Mouse (Mus musculus): ENCODE data around the gene Myo16.

Myo16 gene

GRCm38 (mm10) chr8:10472371-10472770, 318.7 kb downstream of the Myo16 start:
- DNase-seq (ENCODE audit: low spot score in 2 of 2) = no peak

DNA sequence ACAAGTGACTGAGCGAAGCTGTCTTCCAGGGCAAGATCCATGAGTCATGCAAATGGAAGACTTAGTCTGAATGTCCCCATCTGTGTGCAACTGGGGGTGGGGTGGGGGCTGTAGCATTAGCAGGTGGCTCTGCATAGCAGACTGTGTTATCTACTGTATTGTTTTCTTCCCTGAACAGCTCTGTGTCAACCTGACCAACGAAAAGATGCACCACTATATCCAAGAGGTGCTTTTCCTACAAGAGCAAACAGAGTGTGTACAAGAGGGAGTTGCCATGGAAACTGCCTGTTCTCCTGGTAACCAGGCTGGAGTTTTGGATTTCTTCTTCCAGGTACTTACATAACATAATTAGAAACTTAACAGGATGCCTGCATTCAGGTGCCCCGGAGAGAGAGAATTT, 320.7 kb downstream of the Myo16 start:
- no peak for DNase-seq (ENCODE audit: low spot score in 2 of 2)

DNA sequence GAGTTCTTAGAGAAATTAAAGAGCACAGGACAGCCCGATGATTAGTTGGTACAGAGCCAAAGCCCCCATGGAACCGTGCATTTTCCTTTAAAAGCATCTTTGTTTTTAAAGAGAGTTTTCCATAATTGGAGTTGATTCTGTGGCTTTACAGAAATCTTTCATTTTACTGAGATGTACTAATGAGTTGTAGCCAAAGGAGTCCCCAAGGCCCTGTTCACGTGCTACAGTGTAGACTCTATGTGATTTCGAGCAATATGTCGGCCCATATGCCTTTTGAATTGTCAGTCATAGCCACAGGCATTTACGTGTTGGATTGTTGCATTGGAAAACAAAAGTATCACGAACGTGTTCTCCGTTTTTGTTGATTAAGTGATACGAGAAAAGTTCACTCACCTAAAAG, 325.3 kb downstream of the Myo16 start:
- DNase-seq (ENCODE audit: low spot score in 2 of 2) = no peak

GRCm38 (mm10) chr8:10480850-10481249, 327.1 kb downstream of the Myo16 start:
- no peak for DNase-seq (ENCODE audit: low spot score in 2 of 2)

GRCm38 (mm10) chr8:10482064-10482463, 328.4 kb downstream of the Myo16 start:
- no peak for DNase-seq (ENCODE audit: low spot score in 2 of 2)

DNA sequence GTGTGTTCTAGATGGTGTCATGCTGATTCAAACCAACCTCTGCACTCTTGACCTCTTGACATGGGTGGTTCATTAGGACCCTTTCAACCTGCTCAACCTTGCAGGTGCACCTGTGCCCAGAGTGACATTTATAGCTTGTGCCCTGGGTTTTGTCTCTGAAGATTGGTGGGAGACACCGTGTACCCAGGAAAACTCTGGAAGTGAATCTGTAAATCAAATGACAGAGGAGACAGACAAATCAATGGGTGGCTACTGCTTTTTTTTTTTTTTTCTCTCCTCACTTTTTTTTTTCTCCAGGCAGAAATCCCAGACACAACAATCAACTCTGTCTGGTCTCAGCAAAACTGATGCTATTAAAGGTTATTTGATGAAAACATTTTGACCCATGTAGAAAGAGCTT, 329.2 kb downstream of the Myo16 start:
- DNase-seq (ENCODE audit: low spot score in 2 of 2) = no peak

DNA sequence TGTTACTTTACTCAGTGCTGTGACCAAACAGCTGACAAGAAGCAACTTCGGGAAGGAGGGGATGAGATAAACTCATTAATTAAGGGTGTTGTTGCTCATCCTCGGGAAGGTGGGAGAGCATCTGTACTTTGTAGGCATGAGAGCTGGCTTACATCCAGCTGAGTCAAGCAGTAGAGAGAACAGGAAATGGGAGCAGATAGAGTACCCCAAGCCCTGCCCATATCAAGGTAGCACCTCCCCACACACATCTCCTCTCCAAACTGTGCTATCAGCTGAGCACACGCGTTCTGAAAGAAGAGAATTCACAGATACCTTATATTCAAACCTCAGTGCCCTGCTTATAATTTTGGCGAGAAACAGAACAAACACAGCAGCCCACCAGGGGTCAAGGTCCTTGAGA, 330.1 kb downstream of the Myo16 start:
- no peak for DNase-seq (ENCODE audit: low spot score in 2 of 2)

DNA sequence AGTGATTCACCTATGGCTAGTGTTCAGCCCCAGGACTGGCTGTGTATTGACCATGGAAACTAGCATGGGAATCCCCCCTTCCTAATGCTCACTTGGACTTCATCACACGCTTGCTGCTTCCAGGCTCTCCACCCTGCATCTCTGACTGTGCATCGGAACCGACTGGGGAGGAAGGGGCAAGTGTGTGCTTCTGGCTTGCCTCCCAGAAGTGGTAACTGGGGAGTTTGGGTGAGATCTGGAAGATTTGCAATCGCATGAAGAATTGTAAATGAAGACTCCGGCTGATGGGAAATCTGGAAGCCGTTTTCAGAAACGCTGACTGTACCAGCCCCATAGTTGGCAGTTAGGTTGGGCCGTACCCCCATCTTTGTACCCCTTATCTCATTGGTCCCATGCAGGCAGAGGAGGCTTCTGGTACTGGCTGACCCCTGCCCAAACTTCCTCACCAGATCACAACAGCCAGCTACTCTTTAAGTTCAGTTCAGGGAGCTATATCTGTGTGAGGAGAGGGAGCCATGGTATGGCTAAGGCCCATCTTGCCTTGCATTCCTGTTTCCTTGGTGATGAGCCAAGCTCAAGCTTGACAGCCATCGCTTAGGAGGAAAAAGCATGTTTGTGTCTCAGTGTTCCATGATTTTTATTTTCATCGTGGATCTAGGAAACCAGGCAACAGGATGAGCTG, 336.2 kb downstream of the Myo16 start:
- DNase-seq (ENCODE audit: low spot score in 2 of 2) = no peak

- no peak for DNase-seq (ENCODE audit: low spot score in 2 of 2)
Observed at GRCm38 (mm10) chr8:10490420-10490784, 336.7 kb downstream of the Myo16 start.

DNA sequence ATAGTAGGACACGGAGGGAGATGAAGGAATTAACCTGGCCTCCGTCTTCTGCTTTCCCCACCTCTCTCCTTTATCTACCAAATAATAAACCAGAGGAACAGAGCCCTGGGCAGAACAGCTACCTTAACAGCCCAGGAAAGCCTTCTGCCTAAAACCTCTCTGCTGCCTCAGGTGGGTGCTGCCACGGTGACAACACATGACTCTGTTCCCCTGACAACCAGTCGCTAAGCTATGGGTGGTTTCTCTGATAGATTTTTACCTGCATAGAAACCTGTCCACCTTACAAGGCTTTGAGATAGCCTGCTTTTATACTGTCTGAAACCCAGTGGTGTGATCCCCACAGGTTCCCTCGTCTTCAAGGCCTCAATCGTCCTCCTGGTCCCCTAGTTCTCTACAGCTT, 337.2 kb downstream of the Myo16 start:
- no peak for DNase-seq (ENCODE audit: low spot score in 2 of 2)

DNA sequence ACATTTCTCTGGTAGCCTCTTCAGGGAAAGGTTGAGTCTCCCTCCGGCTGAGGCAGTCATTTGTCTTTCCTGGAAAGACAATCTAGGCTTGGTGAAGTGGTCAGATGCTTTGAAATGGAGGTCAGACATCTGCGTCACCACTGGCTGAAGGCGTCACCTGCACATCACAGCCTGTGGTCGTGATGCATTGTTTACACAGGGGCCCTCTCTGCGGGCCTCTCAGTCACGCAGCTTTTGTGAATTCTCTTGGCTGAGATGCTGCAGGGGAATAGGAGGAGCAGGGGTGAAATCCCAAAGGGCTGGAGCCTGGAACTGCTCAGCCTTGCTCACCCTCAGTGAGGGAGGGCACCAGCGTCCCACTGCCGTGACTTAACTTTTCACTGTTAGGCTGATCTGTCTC, 346.1 kb downstream of the Myo16 start:
- no peak for DNase-seq (ENCODE audit: low spot score in 2 of 2)

- DNase-seq (ENCODE audit: low spot score in 2 of 2) = no peak
Observed at GRCm38 (mm10) chr8:10500465-10500864, 346.8 kb downstream of the Myo16 start.

- DNase-seq (ENCODE audit: low spot score in 2 of 2) = no peak
Observed at GRCm38 (mm10) chr8:10501750-10502149, 348.0 kb downstream of the Myo16 start.

- DNase-seq (ENCODE audit: low spot score in 2 of 2) = no peak
Observed at GRCm38 (mm10) chr8:10512105-10512504, 358.4 kb downstream of the Myo16 start.

- DNase-seq (ENCODE audit: low spot score in 2 of 2) = no peak
Observed at GRCm38 (mm10) chr8:10517381-10517780, 363.7 kb downstream of the Myo16 start.

GRCm38 (mm10) chr8:10519276-10519675, 365.6 kb downstream of the Myo16 start:
- no peak for DNase-seq (ENCODE audit: low spot score in 2 of 2)

GRCm38 (mm10) chr8:10521463-10521862, 367.8 kb downstream of the Myo16 start:
- DNase-seq (ENCODE audit: low spot score in 2 of 2) = no peak

- DNase-seq (ENCODE audit: low spot score in 2 of 2) = no peak
Observed at GRCm38 (mm10) chr8:10525686-10526085, 372.0 kb downstream of the Myo16 start.

DNA sequence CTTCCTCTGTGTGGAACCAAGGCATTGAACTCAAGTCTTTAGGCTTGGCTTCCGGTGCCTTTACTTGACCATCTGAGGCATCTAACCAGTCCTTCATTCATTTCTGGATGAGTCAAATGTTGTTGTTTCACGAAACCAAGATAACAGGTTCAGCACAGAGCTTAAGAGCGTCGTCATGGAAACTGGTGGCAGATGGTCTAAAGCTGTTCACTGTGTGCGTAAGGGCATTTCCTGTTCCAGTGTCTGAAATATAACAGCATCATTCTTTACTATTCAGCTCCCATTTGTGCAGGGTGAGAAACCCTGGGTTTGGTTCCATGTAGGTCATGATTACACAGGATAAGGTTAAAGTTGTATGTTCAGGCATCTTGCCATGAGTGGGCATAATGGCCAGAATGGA, 372.9 kb downstream of the Myo16 start:
- DNase-seq (ENCODE audit: low spot score in 2 of 2) = no peak

DNA sequence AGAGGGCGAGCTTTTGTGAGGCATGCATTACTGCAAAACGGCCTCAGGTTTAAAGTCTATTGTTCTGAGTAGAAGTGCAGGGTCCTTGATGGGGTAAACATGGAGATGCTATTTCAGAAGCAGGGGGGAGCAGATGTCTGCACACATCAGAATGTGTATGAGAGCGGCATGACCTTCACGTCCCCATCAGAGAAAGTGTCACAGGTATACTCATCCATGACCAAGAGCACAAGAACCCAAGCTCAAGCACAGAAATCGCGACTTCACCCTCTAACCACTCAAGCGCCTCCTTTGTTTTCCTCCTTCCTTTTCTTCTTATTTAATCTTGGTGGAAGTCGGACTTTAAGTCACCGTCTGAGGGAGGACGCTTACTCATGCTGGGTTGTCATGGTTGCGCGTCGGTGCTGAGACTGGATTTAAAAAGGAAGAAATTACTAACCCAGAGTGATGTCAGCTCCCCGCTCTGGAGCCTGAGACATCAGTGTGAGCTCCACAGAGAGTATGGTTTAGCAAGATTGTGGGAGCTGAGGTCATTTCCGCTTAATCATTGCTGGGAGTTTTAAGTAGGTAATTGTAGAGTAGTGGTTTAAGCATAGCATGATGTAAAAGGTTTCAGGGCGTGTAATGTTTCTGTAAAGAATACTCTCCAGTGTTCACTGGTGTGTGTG, 381.0 kb downstream of the Myo16 start:
- peak; percentile 40 to 46 for DNase-seq (ENCODE audit: low spot score in 2 of 2)

- no peak for DNase-seq (ENCODE audit: low spot score in 2 of 2)
Observed at GRCm38 (mm10) chr8:10538319-10538718, 384.6 kb downstream of the Myo16 start.

DNA sequence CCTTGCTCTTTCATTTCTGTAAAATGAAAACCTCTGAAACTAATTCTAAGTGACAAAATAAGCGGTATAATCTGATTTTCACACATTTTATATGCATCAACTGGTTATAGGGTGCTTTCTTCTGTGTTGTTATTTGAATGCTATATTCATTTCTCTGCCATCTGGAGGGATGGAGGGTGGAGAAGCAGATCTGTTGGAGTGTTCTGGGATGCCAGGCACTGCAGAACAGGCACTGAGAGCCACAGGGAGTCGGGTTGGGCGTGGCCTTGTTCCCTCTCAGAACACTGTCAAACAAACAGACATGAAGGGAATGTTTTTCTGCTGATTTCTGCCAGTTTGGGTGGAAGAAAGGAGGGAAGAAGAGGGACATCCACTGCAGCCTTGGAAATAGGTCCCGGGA, 386.0 kb downstream of the Myo16 start:
- no peak for DNase-seq (ENCODE audit: low spot score in 2 of 2)

- no peak for DNase-seq (ENCODE audit: low spot score in 2 of 2)
Observed at GRCm38 (mm10) chr8:10545890-10546289, 392.2 kb downstream of the Myo16 start.

- DNase-seq (ENCODE audit: low spot score in 2 of 2) = no peak
Observed at GRCm38 (mm10) chr8:10546519-10546918, 392.8 kb downstream of the Myo16 start.
